Mouse (Mus musculus): ENCODE results near the gene Zbtb40. TPM values are rescaled to one million over a fixed set of nuclear protein-coding genes. Genes with fewer than 3 reads are reported as not detected.

The Zbtb40 gene
- 1.0 TPM for polyA plus RNA-seq (2014; fragmentation: Illumina TruSeq; extraction: RNeasy Lipid Tissue Mini Kit (QIAGEN cat#74804))

DNA sequence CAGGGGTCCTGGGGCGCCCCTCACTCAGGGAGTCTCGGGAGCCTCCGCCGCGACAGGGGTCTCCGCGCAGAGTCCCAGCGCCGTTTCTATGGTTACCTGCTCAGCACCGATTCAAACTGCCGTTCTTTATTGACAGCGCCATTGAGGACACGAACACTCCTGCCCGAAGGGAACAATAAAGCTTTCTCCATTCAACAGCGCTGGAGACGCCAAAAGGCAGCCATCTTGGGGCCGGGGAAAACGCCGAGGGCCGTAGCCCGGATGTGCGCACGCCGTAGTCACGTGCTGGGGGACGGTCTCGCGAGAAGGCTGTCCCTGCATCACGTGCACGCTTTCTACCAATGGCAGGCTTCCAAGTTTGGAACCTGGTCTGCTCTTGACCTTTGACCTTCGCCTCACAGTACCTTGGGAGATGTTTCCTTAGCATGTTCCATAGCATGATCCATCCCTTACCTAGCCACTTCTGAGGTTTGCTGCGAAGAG is at the start of gene Zbtb40:
TSS of gene Zbtb40 (minus strand) at position 252 of the 483 bp plus-strand sequence.

GRCm38 (mm10) chr4:136956751-136957446 is 91.7 kb downstream of the Zbtb40 start, which contains the start of gene Epha8:
Gene Epha8, minus strand, starts transcription at chr4:136956816.

Other genes with a start within 250 kb of the Zbtb40 start
- 0.57 TPM for gene Ephb2, start 212.8 kb downstream of the Zbtb40 start, polyA plus RNA-seq (2014; fragmentation: Illumina TruSeq; extraction: RNeasy Lipid Tissue Mini Kit (QIAGEN cat#74804))
- gene C1qb, start 162.6 kb downstream of the Zbtb40 start, polyA plus RNA-seq (2014; fragmentation: Illumina TruSeq; extraction: RNeasy Lipid Tissue Mini Kit (QIAGEN cat#74804)), result 0.91 TPM
- gene C1qc, start 155.7 kb downstream of the Zbtb40 start, polyA plus RNA-seq (2014; fragmentation: Illumina TruSeq; extraction: RNeasy Lipid Tissue Mini Kit (QIAGEN cat#74804)), result 4.4 TPM
- 7.5 TPM for gene C1qa, start 150.0 kb downstream of the Zbtb40 start, polyA plus RNA-seq (2014; fragmentation: Illumina TruSeq; extraction: RNeasy Lipid Tissue Mini Kit (QIAGEN cat#74804))
- not detected for gene Epha8, start 92.0 kb downstream of the Zbtb40 start, polyA plus RNA-seq (2014; fragmentation: Illumina TruSeq; extraction: RNeasy Lipid Tissue Mini Kit (QIAGEN cat#74804))
- 1.7 TPM for gene Wnt4, start 228.7 kb upstream of the Zbtb40 start, polyA plus RNA-seq (2014; fragmentation: Illumina TruSeq; extraction: RNeasy Lipid Tissue Mini Kit (QIAGEN cat#74804))